Mouse (Mus musculus) intestine, embryonic 14.5 days (tissue): ENCODE results near the gene Hspa2. TPM values are rescaled to one million over a fixed set of nuclear protein-coding genes. Genes with fewer than 3 reads are reported as not detected.

Experiments
- polyA plus RNA-seq: library from polyadenylated mRNA; unstranded; fragments of >200 nt; fragmentation: Nextera tagmentation; extraction: Ambion mirVana; gene quantifications from 2 replicates; pipeline ENCODE4 v1.2.1, GENCODE M21; 2014

Hspa2 gene
- polyA plus RNA-seq, 1 experiment from 2014 or later: 10.3 TPM

Other genes with a start within 250 kb of the Hspa2 start
- gene Esr2, start 226.9 kb upstream of the Hspa2 start, polyA plus RNA-seq: not detected in 2 replicates
- gene Tex21, start 157.4 kb upstream of the Hspa2 start, polyA plus RNA-seq: not detected in 2 replicates
- gene Mthfd1, start 148.9 kb upstream of the Hspa2 start, polyA plus RNA-seq: 98.8 and 101 TPM in 2 replicates
- gene Akap5, start 79.3 kb upstream of the Hspa2 start, polyA plus RNA-seq: 4.2 and 5.1 TPM in 2 replicates
- gene Zbtb25, start 34.6 kb upstream of the Hspa2 start, polyA plus RNA-seq: 16.1 and 17.7 TPM in 2 replicates
- gene Zbtb1, start 33.9 kb upstream of the Hspa2 start, polyA plus RNA-seq: 9.4 and 10.0 TPM in 2 replicates
- 1.4 and 1.9 TPM in 2 replicates for gene Ppp1r36, start 13.4 kb downstream of the Hspa2 start, polyA plus RNA-seq
- 9.5 and 10.4 TPM in 2 replicates for gene Plekhg3, start 126.7 kb downstream of the Hspa2 start, polyA plus RNA-seq